Mouse (Mus musculus) kidney, postnatal 36 days (tissue): ENCODE measurements at regions not wholly inside any gene's neighbourhood (a gene's known extent, or its start where the extent isn't known, plus 50 kb on each side); places are given as distances from the start of the nearest gene placed in this dataset.

Experiments used
- DNase-seq, 2 experiments: peaks; one replicate each; pipeline ENCODE4 v3.0.0; 2021 to 2022; ENCODE audit warnings: mixed read lengths in 2 of 2

DNA sequence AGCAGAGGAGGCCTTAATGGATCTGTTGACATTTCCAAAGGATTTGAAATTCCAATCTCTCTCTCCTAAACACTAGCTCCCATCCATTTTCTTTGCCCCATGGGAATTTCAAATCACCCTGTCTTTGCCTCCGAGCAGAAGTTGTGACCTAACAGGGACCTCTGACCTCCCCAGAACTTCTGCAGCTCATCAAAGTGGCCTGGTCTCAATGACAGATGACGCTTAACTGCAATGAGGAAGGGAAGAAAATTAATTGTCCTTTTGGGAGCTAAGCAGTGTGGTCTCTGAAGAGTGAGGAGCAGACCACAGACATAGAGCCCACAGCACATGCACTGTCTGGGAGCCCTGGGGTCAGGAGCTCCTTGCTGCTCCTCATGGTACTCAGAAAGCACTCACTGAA is 155.3 kb downstream of the Tox3 start:
- DNase-seq: no peak

DNA sequence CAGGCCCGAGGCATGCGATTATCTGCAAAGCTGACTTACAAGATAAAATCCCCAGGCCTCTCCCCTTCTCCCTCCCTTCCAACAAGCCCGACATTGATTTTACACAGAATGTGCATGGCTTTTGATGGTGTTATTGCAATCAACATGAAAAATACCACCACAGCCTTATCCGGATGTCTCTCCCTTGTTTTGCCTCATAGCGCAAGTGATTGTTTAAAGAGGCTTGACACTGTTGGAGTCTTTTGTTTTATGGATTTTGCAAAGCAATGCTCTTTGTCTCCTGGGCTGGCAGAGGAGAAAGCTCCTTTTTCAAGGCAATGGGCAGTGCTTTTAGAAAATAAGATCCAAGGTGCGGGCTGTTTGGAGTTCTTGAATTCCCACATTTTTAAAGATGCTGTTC is 165.3 kb downstream of the Tox3 start:
- DNase-seq: no peak

DNA sequence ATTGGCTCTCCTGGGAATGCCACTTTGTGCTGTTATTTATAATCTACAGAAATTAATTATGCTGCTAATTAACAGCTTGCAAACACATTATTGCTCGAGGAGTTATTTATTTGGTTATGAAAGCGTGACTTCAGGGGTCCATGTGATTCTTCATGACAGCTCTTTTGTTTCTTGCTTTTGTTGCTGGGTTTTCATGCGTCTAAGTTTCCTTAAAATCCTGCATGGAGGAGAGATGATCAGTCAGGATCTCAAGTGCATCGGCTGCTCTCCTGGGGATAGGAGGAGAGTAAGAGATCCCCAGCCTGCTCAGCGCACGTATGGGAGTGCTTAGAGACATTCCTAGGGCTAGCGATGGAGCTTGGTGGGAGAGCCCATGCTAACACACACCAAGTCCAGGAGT is 171.4 kb downstream of the Tox3 start:
- no peak for DNase-seq

DNA sequence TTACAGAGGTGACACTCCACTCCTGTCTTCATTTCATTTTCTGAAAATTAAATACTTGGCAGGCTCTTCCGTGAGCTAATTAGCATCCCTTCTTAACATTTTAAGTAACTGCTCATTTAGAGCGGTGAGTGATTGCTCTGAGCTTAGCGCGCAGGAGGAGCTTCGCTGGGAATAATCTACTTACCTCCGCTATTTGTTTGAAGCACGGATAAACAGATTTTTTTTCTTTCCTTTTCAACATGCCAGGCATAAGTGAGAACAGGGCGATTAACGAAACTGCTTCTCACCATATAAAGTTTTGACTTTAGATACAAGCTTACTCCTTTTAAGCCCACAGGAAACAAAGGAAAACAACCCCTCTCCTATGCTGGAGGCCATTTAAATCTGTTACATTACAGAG is 171.8 kb downstream of the Tox3 start:
- DNase-seq: no peak

DNA sequence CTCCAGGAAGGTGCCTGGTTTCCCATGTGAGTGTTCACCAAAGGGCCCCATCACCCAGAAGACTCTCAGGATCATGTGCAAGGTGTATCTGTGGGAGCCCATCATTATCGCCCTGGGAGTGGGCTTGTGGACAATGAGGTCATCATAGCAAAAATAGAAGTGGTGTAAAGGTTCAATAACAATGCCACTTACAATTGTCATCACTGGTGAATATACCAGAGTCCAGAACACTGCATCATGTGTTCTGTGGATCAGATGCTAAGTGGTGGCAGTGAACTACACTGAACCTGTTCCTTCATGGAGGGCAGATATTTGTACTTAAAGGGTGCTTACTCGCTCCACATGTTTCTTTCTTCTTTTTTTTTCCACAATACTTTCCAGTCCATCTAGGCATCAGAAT is 181.5 kb downstream of the Tox3 start:
- DNase-seq: no peak

DNA sequence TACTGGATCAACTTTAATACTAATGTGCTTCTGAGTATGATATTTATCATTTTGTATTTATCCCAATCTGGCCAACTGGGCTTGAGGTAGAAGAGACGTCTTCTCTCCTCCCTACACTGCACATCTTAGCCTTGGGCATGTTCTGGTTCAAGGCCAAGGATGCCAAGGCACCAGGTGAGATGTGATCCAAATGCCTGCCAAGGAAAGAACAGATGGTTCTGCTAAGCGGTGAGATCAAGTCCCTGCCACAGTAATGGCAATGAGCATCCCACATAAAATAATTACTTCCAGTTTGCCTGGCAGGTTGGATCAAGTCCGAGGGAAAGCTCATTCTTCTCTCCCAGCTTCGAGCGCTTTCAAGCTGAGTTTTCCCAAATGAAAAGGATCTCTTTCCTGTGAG is 196.7 kb downstream of the Tox3 start:
- no peak for DNase-seq

DNA sequence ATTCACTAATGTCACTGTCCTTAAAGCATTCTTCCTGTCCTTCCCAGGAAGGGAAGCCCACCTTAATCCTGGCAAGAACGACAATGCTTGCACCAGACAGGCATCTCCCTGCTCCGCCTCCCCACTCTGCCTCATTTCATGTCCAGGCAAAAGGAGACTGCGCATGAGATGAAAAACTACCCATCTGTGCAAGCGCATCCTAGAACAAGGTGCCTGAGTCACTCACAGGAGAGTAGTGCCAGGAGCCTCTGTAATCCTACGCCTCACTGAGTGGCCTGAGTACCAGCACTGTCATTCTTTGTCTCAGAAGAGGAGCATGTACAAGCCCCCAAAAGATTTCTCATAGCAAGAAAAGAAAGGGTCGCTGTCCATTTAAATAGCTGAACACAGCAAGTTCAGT is 198.2 kb downstream of the Tox3 start:
- DNase-seq: no peak

DNA sequence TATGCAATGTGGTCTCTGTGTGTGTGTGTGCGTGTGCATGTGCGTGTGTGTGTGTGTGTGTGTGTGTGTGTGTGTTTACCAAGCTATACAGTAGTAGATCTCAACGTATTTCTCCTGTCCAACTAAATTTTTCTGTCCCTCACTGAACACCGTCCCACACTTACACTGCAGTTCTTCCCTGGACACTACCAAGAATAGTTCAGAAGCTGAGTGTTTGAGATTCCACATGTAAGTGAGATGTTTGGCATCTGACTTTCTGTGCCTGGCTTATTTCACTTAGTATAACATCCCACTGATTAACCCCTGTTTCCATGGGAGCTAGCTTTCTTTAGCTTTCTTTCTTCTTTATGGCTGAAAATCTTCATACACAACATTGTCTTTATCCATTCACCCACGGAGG is 213.5 kb downstream of the Tox3 start:
- no peak for DNase-seq

DNA sequence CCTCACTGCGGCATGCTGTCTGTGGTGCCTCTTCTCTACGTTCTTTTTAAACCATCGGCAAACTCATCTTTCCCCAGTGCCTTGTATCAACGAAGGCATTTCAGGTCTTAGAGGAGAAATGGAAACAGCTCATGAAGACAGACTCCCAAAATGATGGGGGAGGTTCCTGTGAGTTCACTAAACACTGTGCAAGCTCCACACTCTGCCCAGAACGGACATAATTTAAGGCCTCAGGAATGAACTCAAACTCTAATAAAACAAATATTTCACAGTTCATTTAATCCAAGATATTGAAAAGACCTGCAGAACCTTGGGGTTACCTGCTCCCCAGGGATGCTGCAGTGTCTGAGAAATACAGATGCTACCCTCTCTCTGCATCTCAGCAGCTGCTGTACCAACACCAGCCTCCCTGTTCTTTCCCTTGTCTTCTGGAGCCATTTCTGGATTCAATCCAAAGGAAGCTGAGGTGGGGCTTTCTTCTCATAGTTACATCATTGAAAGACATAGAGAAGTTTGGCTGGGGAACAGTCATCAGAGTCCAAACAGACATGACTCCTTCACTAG is 217.4 kb downstream of the Tox3 start:
- DNase-seq: no peak

DNA sequence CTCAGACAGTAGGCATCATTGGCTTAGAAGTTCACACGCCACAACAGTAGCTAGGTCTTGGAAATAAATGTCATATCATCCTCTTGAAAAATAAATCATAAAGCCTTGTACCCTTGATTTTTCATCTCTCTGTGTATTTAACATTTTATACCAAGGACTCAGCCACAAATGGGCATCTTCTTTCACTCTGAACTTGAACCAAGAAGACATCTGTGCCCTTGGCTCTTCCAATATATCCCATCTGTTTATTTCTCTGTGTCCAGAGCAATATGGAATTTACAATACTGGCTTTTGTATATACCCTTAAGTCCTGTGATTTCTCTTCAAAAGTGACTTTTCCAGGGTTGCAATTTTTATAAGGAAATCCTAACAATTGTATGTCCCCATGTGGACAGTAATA is 222.7 kb downstream of the Tox3 start:
- no peak for DNase-seq

DNA sequence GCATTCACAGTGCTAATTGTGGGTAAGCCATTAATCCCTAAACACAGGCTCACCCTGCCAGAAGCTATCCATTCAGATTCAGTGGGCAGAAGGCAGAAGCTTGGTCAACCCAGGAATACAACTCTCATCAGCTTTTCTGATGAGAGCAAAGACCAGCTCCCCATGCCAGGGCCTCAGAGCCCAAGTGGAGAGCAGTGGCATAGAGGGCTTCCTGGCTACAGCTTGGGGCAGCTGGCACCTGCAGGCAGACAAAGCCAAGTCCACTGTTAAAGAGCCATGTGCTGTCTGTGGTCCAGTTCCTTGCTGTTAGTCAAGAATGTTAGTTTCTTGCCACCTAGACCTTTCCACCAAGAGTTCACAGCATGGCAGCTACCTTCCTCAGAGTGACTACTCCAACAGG is 225.0 kb downstream of the Tox3 start:
- no peak for DNase-seq

DNA sequence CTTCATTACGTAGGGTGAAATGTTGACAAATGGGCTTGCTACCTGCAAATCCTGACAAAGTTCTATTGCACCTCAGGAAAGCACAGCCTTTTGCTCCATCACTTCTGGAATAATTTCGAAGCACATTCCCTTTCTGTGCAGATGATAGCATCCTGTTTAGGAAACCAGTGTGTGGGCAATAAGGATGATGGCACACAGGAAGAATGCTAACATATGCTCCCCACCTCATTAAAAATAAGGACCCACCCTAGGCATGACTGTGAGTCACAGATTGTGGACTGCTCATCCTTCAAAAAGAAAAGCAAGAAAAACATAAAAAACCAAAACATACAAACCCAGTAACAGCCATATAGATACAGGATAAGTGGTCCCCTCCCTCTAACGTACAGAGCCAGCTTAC is 226.2 kb downstream of the Tox3 start:
- no peak for DNase-seq

DNA sequence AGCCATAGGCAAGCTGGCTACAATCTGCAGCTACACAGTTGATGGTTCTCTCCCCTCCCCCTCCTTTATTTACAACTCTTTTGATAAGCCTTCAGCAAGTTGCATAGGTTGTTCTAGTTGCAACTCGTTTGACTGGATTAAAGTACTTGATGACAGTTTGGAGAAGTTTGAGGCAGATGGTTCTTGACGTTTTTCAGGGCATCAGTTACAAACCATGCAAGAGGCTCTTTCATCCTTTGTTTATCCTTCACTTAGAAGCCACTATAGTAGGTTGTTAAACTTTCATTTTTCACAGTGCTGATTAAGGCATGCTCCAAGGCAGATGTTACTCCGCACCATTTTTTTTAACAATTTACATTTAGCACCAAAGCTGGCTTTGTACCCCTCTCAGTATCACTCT is 227.1 kb downstream of the Tox3 start:
- no peak for DNase-seq

DNA sequence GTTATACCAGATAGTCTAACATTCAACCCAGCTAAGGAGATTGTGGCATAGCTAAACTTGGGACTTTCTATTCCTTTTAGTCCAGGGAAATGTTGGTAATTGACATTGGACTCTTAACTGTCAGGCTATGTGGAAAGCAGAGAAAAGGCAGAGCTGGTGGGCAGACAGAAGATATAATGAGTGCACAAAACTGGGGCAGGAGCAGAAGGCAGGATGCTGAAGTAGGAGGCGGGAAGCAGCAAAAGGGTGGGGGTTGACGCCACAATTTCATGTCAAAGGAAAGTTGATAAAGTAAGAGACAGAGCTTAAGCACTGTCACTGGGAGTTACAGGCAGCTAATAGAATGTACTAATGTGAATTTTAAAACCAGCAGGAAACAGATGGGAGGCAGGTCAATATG is 232.7 kb downstream of the Tox3 start:
- DNase-seq: no peak

DNA sequence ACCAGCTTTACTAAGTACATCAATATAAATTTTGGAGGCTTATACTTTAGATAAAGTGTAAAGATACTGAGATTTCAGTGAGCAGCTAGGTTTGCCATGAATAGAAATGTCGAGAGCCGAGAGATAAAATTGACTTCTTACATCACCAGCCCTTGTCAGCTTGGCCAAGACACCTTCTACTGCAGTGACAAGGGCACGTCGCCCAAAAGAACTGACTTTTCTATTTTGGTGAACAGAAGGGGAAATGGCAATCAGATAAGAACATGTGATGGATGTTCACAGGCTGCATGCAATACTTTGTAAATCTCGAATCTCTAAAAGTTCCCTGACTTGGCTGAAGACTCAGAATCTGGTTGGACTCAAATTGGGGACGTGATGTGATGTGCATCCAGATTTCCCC is 247.6 kb downstream of the Tox3 start:
- DNase-seq: no peak

DNA sequence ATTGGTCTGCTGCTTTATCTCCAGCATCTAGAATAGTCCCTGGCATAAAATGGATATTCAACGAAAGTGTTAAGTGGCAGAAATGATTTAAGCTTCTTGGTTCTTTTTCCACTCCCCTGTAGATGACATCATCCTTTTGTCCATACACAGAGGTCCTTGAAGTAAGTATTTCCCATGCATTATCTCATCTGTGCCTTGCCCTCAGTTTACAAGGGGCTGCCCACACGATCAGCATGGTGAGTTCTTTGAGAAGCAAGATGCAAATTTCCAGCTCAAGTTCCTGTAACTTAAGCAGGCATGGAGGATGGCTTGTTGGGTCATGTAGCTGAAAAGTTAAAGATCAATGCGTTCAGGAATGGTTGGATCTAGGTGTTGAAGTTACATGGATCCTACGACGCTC is 265.5 kb downstream of the Tox3 start:
- DNase-seq: no peak

DNA sequence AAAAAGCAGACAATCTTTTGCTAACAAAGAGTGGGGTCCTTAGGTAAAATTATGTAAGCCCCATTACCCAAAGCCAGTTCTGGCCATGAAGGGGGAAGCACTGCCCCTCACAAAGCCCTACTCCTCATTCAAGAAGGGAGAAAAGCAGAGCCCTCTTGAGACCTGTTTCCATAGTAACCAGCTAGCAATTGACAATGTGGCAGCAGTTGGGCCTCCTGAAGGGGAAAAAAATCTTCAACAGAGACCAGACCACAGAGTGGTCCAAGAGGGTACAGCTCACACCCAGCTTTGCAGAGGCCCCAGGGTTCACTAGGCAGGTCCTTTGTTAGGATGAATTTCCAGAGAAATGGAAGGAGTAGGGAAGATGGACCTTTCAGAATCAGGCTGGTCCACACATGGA is 271.8 kb downstream of the Tox3 start:
- no peak for DNase-seq

DNA sequence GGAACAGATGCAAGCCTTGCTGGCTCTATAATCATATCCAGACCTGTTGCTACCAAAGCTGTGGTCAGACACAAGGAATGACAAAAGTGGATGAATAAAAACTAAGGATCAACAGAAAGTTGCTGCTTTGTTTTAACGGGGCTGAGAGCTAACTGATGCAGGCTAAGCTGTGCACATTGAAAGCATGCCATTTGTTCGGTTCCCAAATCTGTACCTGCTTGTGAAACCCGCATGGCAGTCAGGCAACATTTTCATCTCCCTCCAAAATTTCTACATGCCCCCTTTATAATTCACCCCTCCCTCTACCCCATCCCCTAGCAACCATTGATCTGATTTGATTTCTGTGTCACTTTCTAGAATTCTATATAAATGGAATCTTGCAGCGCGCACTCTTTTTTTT is 272.3 kb downstream of the Tox3 start:
- no peak for DNase-seq

DNA sequence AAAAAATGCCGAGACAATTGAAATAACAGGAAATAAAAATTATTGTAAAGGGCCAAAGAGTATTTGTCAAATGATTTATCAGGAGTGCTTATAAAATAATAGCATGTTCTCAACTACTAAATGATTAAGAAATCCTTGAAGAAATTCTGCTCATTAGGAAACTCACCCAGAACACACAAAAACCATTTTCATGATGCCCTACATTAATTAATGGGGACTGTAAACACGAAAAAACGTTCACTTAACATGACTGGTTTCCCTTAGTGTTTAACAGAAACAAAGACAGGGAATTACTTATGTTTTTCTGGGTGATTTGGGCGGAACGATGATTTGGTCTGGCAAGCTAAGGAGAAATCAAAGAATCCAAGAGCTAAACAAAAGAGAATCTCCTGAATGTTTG is 278.1 kb downstream of the Tox3 start:
- DNase-seq: no peak

DNA sequence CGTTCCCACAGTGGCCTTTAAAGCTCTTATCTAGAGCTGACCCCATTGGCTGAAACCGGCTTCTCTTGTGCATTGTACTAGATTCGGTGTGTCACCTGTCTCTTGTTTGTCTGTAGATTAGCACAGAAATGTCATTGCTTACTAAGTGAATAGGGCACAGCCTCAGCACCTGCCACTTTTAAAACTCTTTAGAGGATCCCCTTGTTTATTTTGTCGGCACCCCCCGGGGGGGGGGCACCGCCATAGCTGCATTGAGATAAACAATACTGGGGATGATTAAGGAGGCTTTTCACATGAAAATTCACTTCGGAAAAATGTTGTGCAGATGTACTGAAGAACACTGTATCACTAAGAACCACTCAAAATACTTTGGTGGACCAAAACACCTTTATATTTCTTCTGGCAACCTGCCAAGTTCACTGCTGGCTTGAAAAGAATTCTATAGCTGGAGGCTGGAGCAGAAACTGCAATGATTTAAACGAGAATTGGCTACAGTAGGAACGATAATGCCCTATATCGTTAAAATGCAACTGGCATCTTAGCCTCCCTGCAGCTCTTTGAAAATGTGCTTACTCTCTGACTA is 278.6 kb downstream of the Tox3 start:
- peak in 1 of 2 experiments; percentile 2 for DNase-seq

DNA sequence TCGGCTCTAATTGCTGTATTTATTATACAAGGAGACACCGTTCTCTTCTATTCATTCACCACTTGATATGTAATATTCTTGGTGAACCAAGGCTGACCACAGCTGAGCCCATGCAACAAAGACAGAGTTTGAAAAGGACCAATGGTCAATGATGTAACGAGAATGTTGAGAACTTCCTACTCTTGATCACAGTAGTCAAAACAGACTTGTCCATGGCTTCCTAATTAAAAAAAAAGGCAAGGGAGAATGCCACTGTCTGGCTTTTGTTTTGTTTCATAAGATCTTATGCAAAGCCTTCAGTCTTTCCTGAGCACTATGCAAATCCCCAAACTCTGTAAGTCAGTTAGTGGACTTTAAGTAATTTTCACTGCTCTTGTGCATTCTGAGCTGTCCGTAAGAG is 279.7 kb downstream of the Tox3 start:
- no peak for DNase-seq

DNA sequence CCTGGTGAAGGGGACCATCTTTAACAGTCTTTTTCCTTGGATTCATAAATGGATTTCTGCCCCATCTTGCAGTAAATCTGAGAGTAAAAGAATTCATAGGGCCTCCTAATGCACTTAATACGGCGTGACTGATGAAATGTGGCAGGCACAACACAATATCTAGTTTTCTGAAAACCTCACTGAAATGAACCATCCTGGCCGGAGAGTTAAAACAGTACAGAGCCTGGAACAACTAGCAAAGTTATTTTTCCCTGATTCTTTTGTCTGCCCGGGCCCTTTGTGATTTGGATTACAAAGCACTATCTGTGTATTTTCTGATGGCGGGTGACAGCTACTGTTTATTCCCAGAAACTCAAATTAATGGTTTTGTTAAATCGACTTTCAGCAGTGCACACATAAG is 283.8 kb downstream of the Tox3 start:
- no peak for DNase-seq

DNA sequence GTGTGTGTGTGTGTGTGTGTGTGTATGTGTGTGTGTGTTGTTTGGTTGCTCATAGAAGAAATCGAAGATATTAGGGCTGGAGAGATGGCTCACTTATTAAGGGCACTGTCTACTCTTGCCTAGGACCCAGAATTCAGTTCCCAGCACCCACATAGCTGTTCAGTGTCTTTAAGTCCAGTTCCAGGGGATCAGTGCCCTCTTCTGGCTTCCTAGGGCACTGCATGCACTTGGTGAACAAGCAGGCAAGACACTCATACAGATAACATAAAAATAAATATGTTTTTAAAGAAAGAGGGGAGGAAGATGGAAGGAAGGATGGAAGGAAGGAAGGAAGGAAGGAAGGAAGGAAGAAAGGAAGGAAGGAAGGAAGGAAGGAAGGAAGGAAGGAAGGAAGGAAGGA is 284.9 kb downstream of the Tox3 start:
- DNase-seq: peak; percentile 4 to 12

DNA sequence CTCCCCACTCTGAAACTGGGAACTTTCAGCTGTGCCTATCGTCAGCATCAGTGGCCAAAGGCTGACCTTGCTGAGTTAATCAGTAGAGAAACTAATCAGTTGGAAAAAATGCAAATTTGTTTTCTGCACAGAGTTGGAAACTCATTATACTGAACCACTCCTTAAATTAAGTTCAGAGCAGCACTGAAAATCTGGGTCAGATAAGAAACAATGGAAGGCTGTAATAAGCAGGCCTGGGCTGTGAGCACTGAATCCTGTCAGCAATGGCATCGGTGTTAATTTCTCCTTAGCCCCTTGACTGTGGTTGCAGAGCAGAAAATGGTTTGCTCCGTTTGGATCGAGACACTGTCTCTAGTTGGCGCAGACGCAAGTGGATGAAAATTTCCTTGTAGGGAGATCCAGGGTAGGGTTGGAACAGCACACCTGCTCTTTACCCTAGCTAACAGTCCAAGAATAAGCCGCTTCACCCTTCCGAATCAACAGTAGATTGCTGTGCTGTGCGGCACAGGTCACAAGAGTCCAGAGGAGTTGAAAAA is 289.4 kb downstream of the Tox3 start:
- DNase-seq: peak; percentile 23 to 71

DNA sequence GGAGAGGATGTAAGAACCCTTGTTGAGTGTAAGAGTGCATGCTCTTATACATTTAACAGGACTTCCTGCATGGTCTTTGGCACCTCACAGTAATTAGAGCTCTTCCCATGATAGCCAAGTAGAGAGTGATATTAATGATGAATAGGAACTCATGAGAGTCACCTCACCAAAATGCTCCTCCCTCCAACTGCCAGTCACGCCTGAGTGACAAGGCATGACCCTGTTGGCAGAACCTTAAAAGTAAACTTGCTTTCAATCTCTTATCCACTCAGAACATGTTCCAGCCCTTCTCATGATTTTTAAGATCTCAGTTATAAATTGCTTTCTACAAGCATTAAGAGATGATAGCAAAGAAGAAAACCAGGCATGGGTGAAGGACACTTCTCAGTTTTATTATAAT is 291.8 kb downstream of the Tox3 start:
- DNase-seq: peak; percentile 33 to 34
